Mouse (Mus musculus): ENCODE data around the gene Agap2.
"Not testable (repeated sequence)": the region's sequence is repeated elsewhere in the genome, so short reads cannot be mapped to it uniquely, and the experiment has no call there.

GRCm38 (mm10) chr10:127062101-127062500 lies 13.0 kb upstream of the Agap2 start:
- TF ChIP-seq POLR2A (IDR thresholded peaks at IDR 0.05; ENCODE audit: insufficient read depth, low read length); CTCF (IDR thresholded peaks at IDR 0.05; ENCODE audit: low read depth, low read length): not testable (repeated sequence)

All from ES-Bruce4 (cell line).